Mouse (Mus musculus) heart, embryonic 12.5 days (tissue): Measurements from ENCODE around the gene Gstt2. TPM values are rescaled to one million over a fixed set of nuclear protein-coding genes. Genes with fewer than 3 reads are reported as not detected.

Experiments used
- ATAC-seq: fragments of 200-750 bp; cut with Nextera tagmentation; 2 replicates; pipeline ENCODE4 v1.8.0; 2017; ENCODE audit warnings: moderate TSS enrichment, moderate library complexity; ENCODE audit not compliant: insufficient number of reproducible peaks, low FRiP score
- H3K27ac ChIP-seq: fragments of 300-500 bp; sonication (generic); 2 replicates; pipeline ENCODE4 v1.5.1; 2016; ENCODE audit warnings: mild to moderate bottlenecking, moderate library complexity; ENCODE audit not compliant: poor library complexity, severe bottlenecking
- H3K27me3 ChIP-seq: fragments of 300-500 bp; sonication (generic); replicated peaks from 2 replicates; pipeline ENCODE4 v1.6.1; 2016; ENCODE audit warnings: mild to moderate bottlenecking, moderate library complexity
- H3K36me3 ChIP-seq: fragments of 300-500 bp; sonication (generic); 2 replicates; pipeline ENCODE4 v1.6.1; 2016; ENCODE audit warnings: mild to moderate bottlenecking, moderate library complexity
- H3K4me1 ChIP-seq: fragments of 300-500 bp; sonication (generic); replicated peaks from 2 replicates; pipeline ENCODE4 v1.6.1; 2016; ENCODE audit warnings: mild to moderate bottlenecking
- H3K4me2 ChIP-seq: fragments of 300-500 bp; sonication (generic); 2 replicates; pipeline ENCODE4 v1.6.1; 2016; ENCODE audit warnings: mild to moderate bottlenecking, moderate library complexity
- H3K4me3 ChIP-seq: fragments of 300-500 bp; sonication (generic); 2 replicates; pipeline ENCODE4 v1.5.1; 2016; ENCODE audit warnings: mild to moderate bottlenecking
- H3K9ac ChIP-seq: fragments of 300-500 bp; sonication (generic); 2 replicates; pipeline ENCODE4 v1.6.1; 2016; ENCODE audit warnings: mild to moderate bottlenecking, moderate library complexity
- H3K9me3 ChIP-seq: fragments of 300-500 bp; sonication (generic); replicated peaks from 2 replicates; pipeline ENCODE4 v1.6.1; 2016; ENCODE audit warnings: mild to moderate bottlenecking, moderate library complexity
- WGBS: fragments of 180-500 bp; shearing (Covaris S2); methylation state at CpG from one replicate; pipeline ENCODE4 v1.1.7; 2016; 5-methylcytosine and 5-hydroxymethylcytosine counted together
- polyA plus RNA-seq: library from polyadenylated mRNA; unstranded; fragments of >200 nt; fragmentation: Nextera tagmentation; extraction: Ambion mirVana; gene quantifications from 2 replicates; pipeline ENCODE4 v1.2.1, GENCODE M21; 2016

Gene Gstt2
- polyA plus RNA-seq, 1 experiment from 2014 or later = 7.2 TPM

- peak overlapping the region; percentile 81 for H3K4me2 ChIP-seq
- peaks cover 21% of the 10 kb centered on the region for H3K4me1 ChIP-seq
- peak overlapping the region; percentile 30 for H3K4me3 ChIP-seq
- no peak for ATAC-seq
- H3K9me3 ChIP-seq = no peaks in the 10 kb centered on the region
- WGBS = under 1% methylated on average over 10 of the region's 10 CpGs
- peak overlapping the region; percentile 26; the same call in 1 of the 2 replicates for H3K9ac ChIP-seq
- peaks cover 1% of the 10 kb centered on the region for H3K27me3 ChIP-seq
- H3K36me3 ChIP-seq = no peaks in the 10 kb centered on the region
- no peak overlapping the region for H3K27ac ChIP-seq
Observed at GRCm38 (mm10) chr10:75835307-75835706, 1.9 kb downstream of the Gstt2 start.

- Histone ChIP-seq H3K27ac (no peak overlapping the region), H3K36me3 (no peaks in the 10 kb centered on the region), H3K4me1 (peaks cover 21% of the 10 kb centered on the region), H3K9ac (peak overlapping the region; percentile 68), H3K9me3 (no peaks in the 10 kb centered on the region), H3K4me3 (peak overlapping the region; percentile 47), H3K4me2 (peak overlapping the region; percentile 81), H3K27me3 (no peaks in the 10 kb centered on the region; the same call in 1 of the 2 replicates)
- no peak for ATAC-seq
- WGBS = 4% methylated on average over 9 of the region's 9 CpGs
Observed at GRCm38 (mm10) chr10:75834721-75835120, 2.5 kb downstream of the Gstt2 start.

GRCm38 (mm10) chr10:75834250-75834649 is 3.0 kb downstream of the Gstt2 start:
- H3K4me1 ChIP-seq = peaks cover 21% of the 10 kb centered on the region
- H3K4me3 ChIP-seq = peak overlapping the region; percentile 47
- 0 out of 2 replicates have a peak, but pooled peaks have one; percentile 10 for ATAC-seq
- whole genome bisulfite sequencing = under 1% methylated on average over 21 of the region's 21 CpGs
- no peaks in the 10 kb centered on the region for H3K9me3 ChIP-seq
- no peaks in the 10 kb centered on the region for H3K36me3 ChIP-seq
- no peak overlapping the region for H3K27ac ChIP-seq
- H3K4me2 ChIP-seq = peak overlapping the region; percentile 81
- H3K9ac ChIP-seq = peak overlapping the region; percentile 68
- no peaks in the 10 kb centered on the region; the same call in 1 of the 2 replicates for H3K27me3 ChIP-seq

- WGBS = 13% methylated on average over 21 of the region's 21 CpGs
- Histone ChIP-seq H3K27ac (no peak overlapping the region), H3K4me1 (peaks cover 21% of the 10 kb centered on the region), H3K4me3 (peak overlapping the region; percentile 47), H3K4me2 (peak overlapping the region; percentile 81), H3K36me3 (no peaks in the 10 kb centered on the region), H3K27me3 (no peaks in the 10 kb centered on the region; the same call in 1 of the 2 replicates), H3K9ac (peak overlapping the region; percentile 68; the same call in 1 of the 2 replicates), H3K9me3 (no peaks in the 10 kb centered on the region)
- no peak for ATAC-seq
Observed at GRCm38 (mm10) chr10:75833456-75834080, 3.7 kb downstream of the Gstt2 start.

- no peak overlapping the region for H3K4me3 ChIP-seq
- no peaks in the 10 kb centered on the region for H3K9me3 ChIP-seq
- no peaks in the 10 kb centered on the region for H3K36me3 ChIP-seq
- H3K4me2 ChIP-seq = no peak overlapping the region
- no peak overlapping the region for H3K9ac ChIP-seq
- ATAC-seq = no peak
- no peak overlapping the region for H3K27ac ChIP-seq
- H3K27me3 ChIP-seq = no peaks in the 10 kb centered on the region; the same call in 1 of the 2 replicates
- whole genome bisulfite sequencing = 52% methylated on average over 13 of the region's 13 CpGs
- H3K4me1 ChIP-seq = peaks cover 16% of the 10 kb centered on the region
Observed at GRCm38 (mm10) chr10:75832272-75832895, 4.8 kb downstream of the Gstt2 start.

GRCm38 (mm10) chr10:75830275-75830670 is 7.0 kb downstream of the Gstt2 start:
- Histone ChIP-seq H3K27me3 (no peaks in the 10 kb centered on the region; the same call in 1 of the 2 replicates), H3K9me3 (no peaks in the 10 kb centered on the region), H3K4me1 (peaks cover 12% of the 10 kb centered on the region), H3K27ac (no peak overlapping the region), H3K4me3 (no peak overlapping the region), H3K36me3 (no peaks in the 10 kb centered on the region), H3K4me2 (no peak overlapping the region), H3K9ac (no peak overlapping the region)
- no peak for ATAC-seq
- 78% methylated on average over 2 of the region's 2 CpGs for WGBS

GRCm38 (mm10) chr10:75829529-75830274 is 7.5 kb downstream of the Gstt2 start:
- WGBS = 73% methylated on average over 2 of the region's 2 CpGs
- H3K4me1 ChIP-seq = peaks cover 6% of the 10 kb centered on the region; the same call in 1 of the 2 replicates
- H3K9me3 ChIP-seq = 0 out of 2 replicates have a peak, but pooled peaks cover under 1% of the 10 kb centered on the region
- H3K4me2 ChIP-seq = no peak overlapping the region
- H3K27me3 ChIP-seq = no peaks in the 10 kb centered on the region; the same call in 1 of the 2 replicates
- H3K27ac ChIP-seq = no peak overlapping the region
- H3K9ac ChIP-seq = no peak overlapping the region
- ATAC-seq = no peak
- no peaks in the 10 kb centered on the region for H3K36me3 ChIP-seq
- H3K4me3 ChIP-seq = no peak overlapping the region

- Histone ChIP-seq H3K27me3 (no peaks in the 10 kb centered on the region; the same call in 1 of the 2 replicates), H3K4me2 (no peak overlapping the region), H3K9ac (no peak overlapping the region), H3K9me3 (0 out of 2 replicates have a peak, but pooled peaks cover 2% of the 10 kb centered on the region), H3K27ac (no peak overlapping the region), H3K36me3 (no peaks in the 10 kb centered on the region), H3K4me1 (0 out of 2 replicates have a peak, but pooled peaks cover 4% of the 10 kb centered on the region), H3K4me3 (no peak overlapping the region)
- no peak for ATAC-seq
Observed at GRCm38 (mm10) chr10:75828500-75828931, 8.7 kb downstream of the Gstt2 start.

GRCm38 (mm10) chr10:75827668-75828360 is 9.4 kb downstream of the Gstt2 start:
- Histone ChIP-seq H3K4me3 (no peak overlapping the region), H3K4me1 (0 out of 2 replicates have a peak, but pooled peaks cover 4% of the 10 kb centered on the region), H3K27ac (no peak overlapping the region), H3K9me3 (0 out of 2 replicates have a peak, but pooled peaks cover 8% of the 10 kb centered on the region), H3K9ac (no peak overlapping the region), H3K27me3 (no peaks in the 10 kb centered on the region), H3K36me3 (no peaks in the 10 kb centered on the region), H3K4me2 (no peak overlapping the region)
- 76% methylated on average over 4 of the region's 4 CpGs for WGBS
- 0 out of 2 replicates have a peak, but pooled peaks have one; percentile 11 for ATAC-seq

GRCm38 (mm10) chr10:75824530-75824929 is 12.7 kb downstream of the Gstt2 start:
- ATAC-seq = no peak
- 0 out of 2 replicates have a peak, but pooled peaks cover 4% of the 10 kb centered on the region for H3K4me1 ChIP-seq
- H3K9ac ChIP-seq = no peak overlapping the region
- H3K27me3 ChIP-seq = no peaks in the 10 kb centered on the region
- no peak overlapping the region for H3K4me3 ChIP-seq
- H3K4me2 ChIP-seq = no peak overlapping the region
- no peaks in the 10 kb centered on the region for H3K36me3 ChIP-seq
- H3K9me3 ChIP-seq = 0 out of 2 replicates have a peak, but pooled peaks cover 8% of the 10 kb centered on the region
- WGBS = 74% methylated on average over 4 of the region's 4 CpGs
- H3K27ac ChIP-seq = no peak overlapping the region
